Comparison of ENCODE assay signal across 9 mouse cellular contexts in the genomic region with DNA sequence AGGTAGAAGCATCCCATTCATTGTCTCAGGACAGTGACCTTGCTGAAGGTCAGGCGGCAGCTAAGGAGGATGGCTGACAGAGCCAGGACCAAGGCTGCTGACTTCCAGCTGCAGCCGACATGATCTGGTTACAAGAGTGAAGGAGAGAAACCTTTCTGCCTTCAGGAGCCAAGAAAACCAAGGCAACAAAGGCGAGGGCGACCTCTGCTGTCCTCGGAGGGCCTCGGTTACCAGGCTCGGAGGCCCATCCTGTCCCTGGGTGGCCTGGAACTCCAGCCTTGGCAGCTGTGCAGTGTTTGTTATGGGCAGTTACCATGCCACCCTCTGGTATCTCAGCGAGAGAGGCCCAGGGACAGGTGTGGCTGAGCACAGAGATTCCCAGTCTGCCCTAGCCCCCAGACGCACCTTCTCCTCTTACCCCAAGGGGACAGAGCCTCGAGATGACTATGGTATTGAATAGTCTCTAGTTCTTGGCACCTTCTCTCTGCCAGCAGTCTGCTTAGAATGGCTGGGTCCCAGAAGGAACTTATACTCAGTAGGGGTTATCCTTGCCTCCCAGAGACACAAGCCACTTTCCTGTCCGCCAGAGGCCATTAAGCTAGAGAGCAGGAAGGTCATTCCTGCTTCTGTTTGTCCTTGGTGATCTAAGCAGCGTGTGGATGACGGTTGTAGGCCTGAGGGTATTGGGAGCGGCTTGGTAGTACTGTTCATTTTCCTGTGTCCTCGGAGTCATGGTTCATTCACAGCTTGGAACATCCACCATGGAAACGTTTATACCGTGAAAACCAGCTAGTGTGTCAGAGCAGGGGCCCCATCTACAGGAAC.
A peak's percentile ranks its signal among the peaks of the same experiment; 100 is the strongest.
DNase-seq lines count a peak whose midpoint lies in the region; ATAC-seq lines count a peak whose summit lies in the region.
"Had no signal": no experiment of that assay in that cellular context is flagged by ENCODE, and none has a peak within 500 bp of the region (broad histone marks: within the 10 kb centered on the region; RNA-seq: fewer than 3 reads in every experiment).

No protein-coding gene starts in this region.

- 59% methylated on average over 17 of the region's 17 CpGs for WGBS in forebrain, embryonic 11.5 days
- 59% methylated on average over 17 of the region's 17 CpGs for WGBS in forebrain, embryonic 13.5 days
- 55% methylated on average over 17 of the region's 17 CpGs for WGBS in stomach, embryonic 15.5 days

- H3K4me2 ChIP-seq in forebrain, embryonic 11.5 days (ENCODE audit: low read depth, low read length, severe bottlenecking), result no peak overlapping the region
- no peak overlapping the region for H3K4me2 ChIP-seq in forebrain, embryonic 13.5 days
- H3K4me2 ChIP-seq in stomach, embryonic 15.5 days, result no peak overlapping the region
- H3K4me2 ChIP-seq: embryonic facial prominence, embryonic 13.5 days had no signal

- H3K9me3 ChIP-seq in forebrain, embryonic 11.5 days (ENCODE audit: control insufficient read depth, low read length), result no peaks in the 10 kb centered on the region
- H3K9me3 ChIP-seq in forebrain, embryonic 13.5 days (replicated peaks), result no peaks in the 10 kb centered on the region
- H3K9me3 ChIP-seq in stomach, embryonic 15.5 days, result no peaks in the 10 kb centered on the region
- H3K9me3 ChIP-seq: embryonic facial prominence, embryonic 13.5 days had no signal

- H3K4me1 ChIP-seq in forebrain, embryonic 11.5 days (replicated peaks; ENCODE audit: control insufficient read depth, insufficient read depth, low read length), result no peaks in the 10 kb centered on the region; the same call in 1 of the 2 replicates
- H3K4me1 ChIP-seq in forebrain, embryonic 13.5 days, result 0 out of 2 replicates have a peak, but pooled peaks cover 5% of the 10 kb centered on the region
- H3K4me1 ChIP-seq in stomach, embryonic 15.5 days, result peaks cover 4% of the 10 kb centered on the region; the same call in 1 of the 2 replicates

- no peak overlapping the region for H3K4me3 ChIP-seq in forebrain, embryonic 11.5 days (ENCODE audit: low read depth, low read length)
- no peak overlapping the region for H3K4me3 ChIP-seq in forebrain, embryonic 13.5 days
- H3K4me3 ChIP-seq in stomach, embryonic 15.5 days (replicated peaks), result no peak overlapping the region
- H3K4me3 ChIP-seq: embryonic facial prominence, embryonic 13.5 days had no signal

- DNase-seq in forebrain, embryonic 11.5 days (ENCODE audit: low spot score), result peak; percentile 63
- DNase-seq in adrenal gland, postnatal 14 days, result peak; percentile 84
- DNase-seq in heart, adult 9 months (ENCODE audit: low spot score in 2 of 2), result peak; percentile 86 to 91
- DNase-seq in kidney, postnatal 25 days, result peak; percentile 55 to 71
- no peak for DNase-seq in left cerebral cortex, adult 9 months (ENCODE audit: low spot score in 2 of 2)
- no peak for DNase-seq in right cerebral cortex, adult 18-20 months

- ATAC-seq in forebrain, embryonic 11.5 days (replicated peaks; ENCODE audit: low FRiP score), result no peak
- ATAC-seq in forebrain, embryonic 13.5 days, result no peak
- peak; percentile 61; the same call in 1 of the 2 replicates for ATAC-seq in stomach, embryonic 15.5 days (ENCODE audit: insufficient read depth, low FRiP score, low read depth)

- no peak overlapping the region for H3K9ac ChIP-seq in forebrain, embryonic 11.5 days (ENCODE audit: low read length)
- H3K9ac ChIP-seq in forebrain, embryonic 13.5 days, result no peak overlapping the region
- no peak overlapping the region for H3K9ac ChIP-seq in stomach, embryonic 15.5 days
- H3K9ac ChIP-seq: embryonic facial prominence, embryonic 13.5 days had no signal

- H3K27me3 ChIP-seq in forebrain, embryonic 11.5 days (ENCODE audit: control insufficient read depth, insufficient read depth, low read length), result no peaks in the 10 kb centered on the region
- H3K27me3 ChIP-seq in forebrain, embryonic 13.5 days, result no peaks in the 10 kb centered on the region
- H3K27me3 ChIP-seq in stomach, embryonic 15.5 days (replicated peaks), result no peaks in the 10 kb centered on the region
- H3K27me3 ChIP-seq: embryonic facial prominence, embryonic 13.5 days had no signal

- H3K27ac ChIP-seq in forebrain, embryonic 11.5 days (ENCODE audit: low read depth, low read length), result no peak overlapping the region
- H3K27ac ChIP-seq in forebrain, embryonic 13.5 days, result no peak overlapping the region
- 0 out of 2 replicates have a peak overlapping the region, but pooled peaks have one; percentile 35 for H3K27ac ChIP-seq in stomach, embryonic 15.5 days
- H3K27ac ChIP-seq: embryonic facial prominence, embryonic 13.5 days had no signal

- no peaks in the 10 kb centered on the region for H3K36me3 ChIP-seq in forebrain, embryonic 11.5 days (ENCODE audit: control insufficient read depth, insufficient read depth, low read length)
- H3K36me3 ChIP-seq in forebrain, embryonic 13.5 days (ENCODE audit: poor library complexity, severe bottlenecking), result no peaks in the 10 kb centered on the region
- H3K36me3 ChIP-seq in stomach, embryonic 15.5 days, result no peaks in the 10 kb centered on the region
- H3K36me3 ChIP-seq: embryonic facial prominence, embryonic 13.5 days had no signal

Comparison
In these comparisons a context has a peak if more than half of its experiments do, and no peak if none do; other contexts are left out.
1. DNase-seq: peak in forebrain, embryonic 11.5 days (single experiment), adrenal gland, postnatal 14 days (single experiment), heart, adult 9 months (2 of 2) and kidney, postnatal 25 days (2 of 2); none in left cerebral cortex, adult 9 months (0 of 2) and right cerebral cortex, adult 18-20 months (single experiment).